Mouse (Mus musculus) heart, embryonic 11.5 days (tissue): Measurements from ENCODE around the gene Gm10643. TPM values are rescaled to one million over a fixed set of nuclear protein-coding genes. Genes with fewer than 3 reads are reported as not detected.

Experiments used
- ATAC-seq: fragments of 200-750 bp; cut with Nextera tagmentation; replicated peaks from 2 replicates; pipeline ENCODE4 v1.8.0; 2017; ENCODE audit warnings: moderate library complexity; ENCODE audit not compliant: insufficient number of reproducible peaks, low FRiP score, low TSS enrichment
- H3K27ac ChIP-seq: fragments of 300-500 bp; sonication (generic); 2 replicates; pipeline ENCODE4 v1.5.1; 2014; ENCODE audit warnings: mild to moderate bottlenecking, low read depth, low read length
- H3K27me3 ChIP-seq: fragments of 300-500 bp; sonication (generic); 2 replicates; pipeline ENCODE4 v1.6.1; 2014; ENCODE audit warnings: mild to moderate bottlenecking, low read length, mixed read lengths; ENCODE audit not compliant: control insufficient read depth, insufficient read depth
- H3K36me3 ChIP-seq: fragments of 300-500 bp; sonication (generic); 2 replicates; pipeline ENCODE4 v1.6.1; 2014; ENCODE audit warnings: mild to moderate bottlenecking, low read length, moderate library complexity, mixed read lengths; ENCODE audit not compliant: control insufficient read depth, insufficient read depth
- H3K4me1 ChIP-seq: fragments of 300-500 bp; sonication (generic); 2 replicates; pipeline ENCODE4 v1.6.1; 2014; ENCODE audit warnings: low read length; ENCODE audit not compliant: control insufficient read depth, insufficient read depth
- H3K4me2 ChIP-seq: fragments of 300-500 bp; sonication (generic); 2 replicates; pipeline ENCODE4 v1.6.1; 2014; ENCODE audit warnings: mild to moderate bottlenecking, moderate library complexity
- H3K4me3 ChIP-seq: fragments of 300-500 bp; sonication (generic); 2 replicates; pipeline ENCODE4 v1.5.1; 2014; ENCODE audit warnings: low read depth, low read length
- H3K9ac ChIP-seq: fragments of 300-500 bp; sonication (generic); 2 replicates; pipeline ENCODE4 v1.6.1; 2014; ENCODE audit warnings: mild to moderate bottlenecking, low read depth, low read length, moderate library complexity
- H3K9me3 ChIP-seq: fragments of 300-500 bp; sonication (generic); replicated peaks from 2 replicates; pipeline ENCODE4 v1.6.1; 2016; ENCODE audit warnings: low read length; ENCODE audit not compliant: control insufficient read depth
- WGBS: fragments of 180-500 bp; shearing (Covaris S2); extraction: QIAGEN DNeasy Blood & Tissue Kit; methylation state at CpG from one replicate; pipeline ENCODE4 v1.1.7; 2014; ENCODE audit not compliant: insufficient replicate concordance; 5-methylcytosine and 5-hydroxymethylcytosine counted together
- microRNA counts: library from miRNA; unstranded; fragments of <30 nt; microRNA quantifications from one replicate; lab custom pipeline; 2015
- microRNA-seq: library from miRNA; unstranded; fragments of <30 nt; microRNA quantifications from one replicate; pipeline ENCODE4, GENCODE M21; 2016; ENCODE audit warnings: borderline number of aligned reads
- polyA plus RNA-seq: library from polyadenylated mRNA; unstranded; fragments of >200 nt; fragmentation: Nextera tagmentation; extraction: Ambion mirVana; gene quantifications from 2 replicates; pipeline ENCODE4 v1.2.1, GENCODE M21; 2014

Gene Gm10643
- polyA plus RNA-seq, 1 experiment from 2014 or later, result 1.0 TPM

DNA sequence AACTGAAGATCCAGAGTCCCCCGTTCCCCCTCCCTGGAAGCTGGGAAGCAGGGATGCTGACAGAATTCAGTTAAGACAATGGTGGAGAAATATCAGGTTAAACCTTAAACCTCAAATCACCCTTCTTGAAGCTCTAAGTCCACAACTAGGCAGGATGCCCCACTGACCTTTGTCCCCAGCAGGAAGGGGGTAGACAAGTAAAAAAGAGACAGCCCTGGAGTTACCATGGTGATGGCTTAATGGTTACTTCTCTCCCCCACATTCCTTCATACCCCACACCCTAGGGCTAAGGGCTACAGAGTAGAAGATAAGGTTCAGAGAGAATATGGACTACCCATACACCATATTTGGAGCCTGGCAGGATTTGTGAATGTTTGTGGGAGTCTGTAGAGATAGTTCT, 41.3 kb downstream of the Gm10643 start:
- peak overlapping the region; percentile 69 for H3K27ac ChIP-seq

DNA sequence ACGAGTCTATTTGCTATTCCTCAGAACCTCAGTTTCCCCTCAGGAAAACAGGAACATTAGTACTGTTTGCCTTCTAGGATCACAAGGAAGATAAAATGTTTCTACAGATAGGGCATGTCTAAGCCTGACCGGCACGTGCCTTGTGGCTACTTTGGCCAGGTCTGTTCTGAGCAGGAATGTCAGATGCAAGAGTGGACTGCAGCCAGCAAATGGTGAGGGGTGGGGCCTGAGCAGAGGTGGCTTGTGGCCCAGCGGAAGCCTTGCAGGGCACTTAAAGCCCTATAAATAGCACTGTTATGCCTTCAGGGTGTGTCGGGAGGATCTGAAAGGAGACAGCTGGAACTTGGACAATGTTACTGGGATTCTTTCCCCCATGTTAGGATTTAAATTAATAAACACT, 41.9 kb downstream of the Gm10643 start:
- H3K27me3 ChIP-seq, result peaks cover 35% of the 10 kb centered on the region
- no peaks in the 10 kb centered on the region for H3K36me3 ChIP-seq
- no peak overlapping the region for H3K4me3 ChIP-seq
- H3K27ac ChIP-seq, result peak overlapping the region; percentile 69
- H3K4me2 ChIP-seq, result peak overlapping the region; percentile 37
- no peak overlapping the region for H3K9ac ChIP-seq
- no peaks in the 10 kb centered on the region for H3K9me3 ChIP-seq
- 13% methylated on average over 5 of the region's 5 CpGs for WGBS
- ATAC-seq, result no peak
- H3K4me1 ChIP-seq, result peaks cover 28% of the 10 kb centered on the region

More for the DNA sequence above, 41.3 kb downstream of the Gm10643 start:
- no peak overlapping the region for H3K9ac ChIP-seq
- 13% methylated on average over 1 of the region's 1 CpGs for WGBS
- peak overlapping the region; percentile 37 for H3K4me2 ChIP-seq
- H3K27me3 ChIP-seq, result peaks cover 40% of the 10 kb centered on the region
- H3K4me3 ChIP-seq, result no peak overlapping the region
- H3K9me3 ChIP-seq, result no peaks in the 10 kb centered on the region
- ATAC-seq, result no peak
- peaks cover 28% of the 10 kb centered on the region for H3K4me1 ChIP-seq
- no peaks in the 10 kb centered on the region for H3K36me3 ChIP-seq

- no peak overlapping the region for H3K27ac ChIP-seq
- no peaks in the 10 kb centered on the region for H3K36me3 ChIP-seq
- no peak overlapping the region; the same call in 1 of the 2 replicates for H3K9ac ChIP-seq
- no peak overlapping the region for H3K4me3 ChIP-seq
- 36% methylated on average over 12 of the region's 12 CpGs for WGBS
- H3K9me3 ChIP-seq, result no peaks in the 10 kb centered on the region
- H3K27me3 ChIP-seq, result peaks cover 25% of the 10 kb centered on the region
- ATAC-seq, result no peak
- peak overlapping the region; percentile 44 for H3K4me2 ChIP-seq
- H3K4me1 ChIP-seq, result peaks cover 28% of the 10 kb centered on the region
Measured at GRCm38 (mm10) chr8:84021569-84021968, 43.4 kb downstream of the Gm10643 start.

DNA sequence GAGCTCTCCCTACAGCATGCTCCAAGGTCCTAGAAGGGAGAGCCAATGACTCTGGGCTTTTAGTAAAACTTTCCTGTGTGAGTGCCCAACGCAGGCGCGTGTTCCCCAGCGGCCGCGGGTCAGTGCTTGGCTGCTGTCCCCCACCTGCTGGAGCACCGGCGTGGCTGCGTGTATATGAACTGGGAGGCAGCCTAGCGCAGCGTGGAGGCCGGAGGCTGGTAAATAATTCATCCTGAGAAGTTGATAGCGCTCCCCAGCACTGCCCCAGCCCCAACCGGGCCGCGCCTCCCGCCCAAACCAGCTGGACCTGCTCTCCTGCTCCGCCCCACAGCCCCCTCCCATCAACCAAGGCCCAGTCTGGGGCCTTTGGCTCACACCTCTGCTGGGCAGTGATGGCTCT, 43.8 kb downstream of the Gm10643 start, which contains the start of gene Palm3:
Palm3 (plus strand) TSS at position 376 of the 400 bp plus-strand sequence.
- peak within 1 kb of the TSS; percentile 24; the same call in 1 of the 2 replicates for H3K9ac ChIP-seq
- WGBS, result 9% methylated on average over 18 of the region's 18 CpGs
- peak within 1 kb of the TSS; percentile 44 for H3K4me2 ChIP-seq
- peaks cover 26% of the 10 kb centered on the region for H3K4me1 ChIP-seq
- no peak within 1 kb of the TSS for H3K4me3 ChIP-seq
- H3K9me3 ChIP-seq, result no peaks in the 10 kb centered on the region
- no peaks in the 10 kb centered on the region for H3K36me3 ChIP-seq
- H3K27me3 ChIP-seq, result peaks cover 20% of the 10 kb centered on the region
- H3K27ac ChIP-seq, result no peak within 1 kb of the TSS
- no peak; the same call in 1 of the 2 replicates for ATAC-seq

DNA sequence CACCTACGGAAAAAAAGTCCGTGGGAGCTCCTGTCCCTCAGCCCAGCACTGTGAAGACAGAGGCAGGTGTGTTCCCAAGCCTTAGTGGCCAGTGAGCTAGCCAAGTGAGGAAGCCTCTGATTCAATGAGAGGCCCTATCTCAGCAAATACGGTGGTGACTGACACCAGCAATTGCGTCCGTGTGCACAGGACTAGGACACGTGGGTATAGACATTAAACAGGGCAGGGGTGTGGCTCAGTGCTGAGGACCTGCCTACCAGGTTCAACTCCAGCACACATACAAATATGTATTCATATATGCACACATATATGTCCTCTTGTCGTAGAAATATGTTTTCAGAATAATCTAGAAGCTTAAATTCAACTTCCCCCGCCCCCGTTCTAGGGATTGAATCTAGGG, 45.2 kb downstream of the Gm10643 start:
- ATAC-seq, result no peak
- Histone ChIP-seq H3K4me2 (no peak overlapping the region), H3K27ac (no peak overlapping the region), H3K27me3 (peaks cover 10% of the 10 kb centered on the region; the same call in 1 of the 2 replicates), H3K9ac (no peak overlapping the region), H3K9me3 (no peaks in the 10 kb centered on the region), H3K4me1 (peaks cover 23% of the 10 kb centered on the region), H3K4me3 (no peak overlapping the region), H3K36me3 (no peaks in the 10 kb centered on the region)
- 80% methylated on average over 9 of the region's 9 CpGs for WGBS

GRCm38 (mm10) chr8:84015833-84016232, 49.1 kb downstream of the Gm10643 start:
- peaks cover 15% of the 10 kb centered on the region for H3K4me1 ChIP-seq
- no peak for ATAC-seq
- no peak overlapping the region for H3K4me3 ChIP-seq
- WGBS, result 91% methylated on average over 5 of the region's 5 CpGs
- no peak overlapping the region for H3K4me2 ChIP-seq
- H3K36me3 ChIP-seq, result no peaks in the 10 kb centered on the region
- H3K27ac ChIP-seq, result no peak overlapping the region
- no peak overlapping the region for H3K9ac ChIP-seq
- peaks cover 30% of the 10 kb centered on the region for H3K27me3 ChIP-seq
- H3K9me3 ChIP-seq, result no peaks in the 10 kb centered on the region

MicroRNAs within 50 kb of the gene (microRNA counts, 519-probe panel; counts per million panel counts)
- 1,955 counts per million, percentile 2 among the panel's probes with 10 or more counts for microRNA mmu-miR-709 (lab: Ali Mortazavi, UCI)

Small RNA genes lying within 50 kb of the gene (microRNA-seq; reads per million reads assigned to microRNA genes)
- not detected for gene Mir709

Other genes starting within 250 kb of the Gm10643 start
- 10.2 and 13.5 TPM in 2 replicates for gene Adgrl1, start 165.0 kb downstream of the Gm10643 start, polyA plus RNA-seq
- 0.58 and 0.76 TPM in 2 replicates for gene Gm10644, start 109.9 kb downstream of the Gm10643 start, polyA plus RNA-seq
- 69.4 and 72.2 TPM in 2 replicates for gene Asf1b, start 109.6 kb downstream of the Gm10643 start, polyA plus RNA-seq
- 136 and 139 TPM in 2 replicates for gene Prkaca, start 92.1 kb downstream of the Gm10643 start, polyA plus RNA-seq
- 8.1 and 10.1 TPM in 2 replicates for gene Samd1, start 67.5 kb downstream of the Gm10643 start, polyA plus RNA-seq
- gene 1700067K01Rik, start 63.6 kb downstream of the Gm10643 start, polyA plus RNA-seq, result 0.42 and 0.52 TPM in 2 replicates
- 0.11 TPM in 1 of 2 replicates, not detected in the other for gene 2210011C24Rik, start 53.0 kb downstream of the Gm10643 start, polyA plus RNA-seq
- 0.57 and 0.77 TPM in 2 replicates for gene Palm3, start 43.7 kb downstream of the Gm10643 start, polyA plus RNA-seq
- gene Il27ra, start 22.5 kb downstream of the Gm10643 start, polyA plus RNA-seq, result 3.5 and 4.1 TPM in 2 replicates
- not detected in 2 replicates for gene Rln3, start 20.1 kb downstream of the Gm10643 start, polyA plus RNA-seq
- 7.5 and 7.9 TPM in 2 replicates for gene Rfx1, start 1.7 kb upstream of the Gm10643 start, polyA plus RNA-seq
- gene Dcaf15, start 39.6 kb upstream of the Gm10643 start, polyA plus RNA-seq, result 7.5 and 8.8 TPM in 2 replicates
- 0.14 TPM in 1 of 2 replicates, not detected in the other for gene Podnl1, start 60.9 kb upstream of the Gm10643 start, polyA plus RNA-seq
- gene Cc2d1a, start 82.8 kb upstream of the Gm10643 start, polyA plus RNA-seq, result 11.1 and 12.6 TPM in 2 replicates
- gene 4930432K21Rik, start 82.9 kb upstream of the Gm10643 start, polyA plus RNA-seq, result 0.44 and 0.59 TPM in 2 replicates
- gene Nanos3, start 120.1 kb upstream of the Gm10643 start, polyA plus RNA-seq, result 1.4 and 2.8 TPM in 2 replicates
- 6.3 and 7.8 TPM in 2 replicates for gene Zswim4, start 171.9 kb upstream of the Gm10643 start, polyA plus RNA-seq
- 321 and 330 TPM in 2 replicates for gene D8Ertd738e, start 184.6 kb upstream of the Gm10643 start, polyA plus RNA-seq
- 45.3 and 50.7 TPM in 2 replicates for gene Mri1, start 192.2 kb upstream of the Gm10643 start, polyA plus RNA-seq
- 16.1 and 18.5 TPM in 2 replicates for gene Ccdc130, start 205.2 kb upstream of the Gm10643 start, polyA plus RNA-seq